Mouse (Mus musculus) lung, embryonic 14.5 days (tissue): ENCODE measurements at regions not wholly inside any gene's neighbourhood (a gene's known extent, or its start where the extent isn't known, plus 50 kb on each side); places are given as distances from the start of the nearest gene placed in this dataset.

ENCODE experiments used
- ATAC-seq: fragments of 200-750 bp; cut with Nextera tagmentation; 2 replicates; pipeline ENCODE4 v1.8.0; 2017; ENCODE audit warnings: mild to moderate bottlenecking, moderate TSS enrichment, moderate library complexity; ENCODE audit not compliant: insufficient read depth
- DNase-seq: peaks from one replicate; pipeline ENCODE4 v3.0.0-alpha.2; 2015
- H3K27ac ChIP-seq: fragments of 300-500 bp; sonication (generic); 2 replicates; pipeline ENCODE4 v1.5.1; 2014; ENCODE audit warnings: low read depth, mild to moderate bottlenecking, moderate library complexity
- H3K27me3 ChIP-seq: fragments of 300-500 bp; sonication (generic); 2 replicates; pipeline ENCODE4 v1.6.1; 2014; ENCODE audit warnings: low read length, control low read depth; ENCODE audit not compliant: insufficient read depth
- H3K36me3 ChIP-seq: fragments of 300-500 bp; sonication (generic); 2 replicates; pipeline ENCODE4 v1.6.1; 2014; ENCODE audit warnings: control low read depth; ENCODE audit not compliant: insufficient read depth
- H3K4me1 ChIP-seq: fragments of 300-500 bp; sonication (generic); 2 replicates; pipeline ENCODE4 v1.6.1; 2014; ENCODE audit warnings: antibody characterized with exemption, control low read depth; ENCODE audit not compliant: insufficient read depth
- H3K4me2 ChIP-seq: fragments of 300-500 bp; sonication (generic); 2 replicates; pipeline ENCODE4 v1.6.1; 2014; ENCODE audit warnings: mild to moderate bottlenecking
- H3K4me3 ChIP-seq: fragments of 300-500 bp; sonication (generic); 2 replicates; pipeline ENCODE4 v1.5.1; 2014; ENCODE audit warnings: low read depth, low read length
- H3K9ac ChIP-seq: fragments of 300-500 bp; sonication (generic); 2 replicates; pipeline ENCODE4 v1.6.1; 2014
- H3K9me3 ChIP-seq: fragments of 300-500 bp; sonication (generic); 2 replicates; pipeline ENCODE4 v1.6.1; 2016; ENCODE audit warnings: low read depth, low read length, control low read depth
- CTCF ChIP-seq: IDR thresholded peaks from 2 replicates; pipeline ENCODE4 v1.5.1; 2016; ENCODE audit warnings: antibody characterized with exemption, low read depth
- WGBS: fragments of 180-500 bp; shearing (Covaris S2); extraction: QIAGEN DNeasy Blood & Tissue Kit; methylation state at CpG from one replicate; pipeline ENCODE4 v1.1.7; 2014; 5-methylcytosine and 5-hydroxymethylcytosine counted together

DNA sequence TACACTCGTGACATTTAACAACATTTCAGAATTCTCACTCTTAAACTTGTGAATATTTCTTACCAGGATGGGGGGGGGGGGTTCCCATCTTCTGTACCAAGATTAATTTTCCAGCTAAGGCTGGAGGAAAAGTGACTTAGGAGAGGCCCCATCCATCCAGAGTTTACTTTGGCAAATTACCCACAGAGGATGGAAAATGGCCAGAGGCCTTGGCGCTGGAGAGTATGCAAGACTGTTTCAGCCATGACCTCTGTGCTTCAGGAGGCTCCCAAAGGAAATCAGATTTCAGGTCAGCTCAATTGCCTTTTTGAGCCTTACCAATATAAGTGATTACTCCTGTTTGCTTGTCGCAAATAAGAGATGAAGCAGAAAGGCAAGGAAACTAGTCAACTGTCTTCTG lies 143.4 kb upstream of the F930015N05Rik start:
- Histone ChIP-seq H3K27ac (no peak overlapping the region), H3K9ac (no peak overlapping the region), H3K4me1 (no peaks in the 10 kb centered on the region), H3K4me3 (no peak overlapping the region), H3K27me3 (no peaks in the 10 kb centered on the region), H3K9me3 (no peaks in the 10 kb centered on the region), H3K36me3 (no peaks in the 10 kb centered on the region), H3K4me2 (no peak overlapping the region)
- ATAC-seq, result no peak
- TF ChIP-seq CTCF, result no peak
- DNase-seq, result peak; percentile 50
- WGBS, result 61% methylated on average over 3 of the region's 3 CpGs

- H3K36me3 ChIP-seq, result no peaks in the 10 kb centered on the region
- TF ChIP-seq CTCF, result no peak
- no peak overlapping the region for H3K9ac ChIP-seq
- no peaks in the 10 kb centered on the region for H3K9me3 ChIP-seq
- H3K4me1 ChIP-seq, result 0 out of 2 replicates have a peak, but pooled peaks cover 3% of the 10 kb centered on the region
- ATAC-seq (no peak), DNase-seq (no peak)
- H3K4me2 ChIP-seq, result no peak overlapping the region
- 85% methylated on average over 6 of the region's 6 CpGs for WGBS
- H3K27ac ChIP-seq, result no peak overlapping the region
- H3K27me3 ChIP-seq, result no peaks in the 10 kb centered on the region
- H3K4me3 ChIP-seq, result no peak overlapping the region
These were observed 149.6 kb upstream of the F930015N05Rik start for GRCm38 (mm10) chr11:64586056-64586455.

GRCm38 (mm10) chr11:64587034-64587710 lies 150.7 kb upstream of the F930015N05Rik start:
- TF ChIP-seq CTCF, result no peak
- DNase-seq (no peak), ATAC-seq (no peak)
- Histone ChIP-seq H3K27ac (no peak overlapping the region), H3K4me2 (no peak overlapping the region), H3K27me3 (no peaks in the 10 kb centered on the region), H3K4me1 (0 out of 2 replicates have a peak, but pooled peaks cover 3% of the 10 kb centered on the region), H3K4me3 (no peak overlapping the region), H3K9me3 (no peaks in the 10 kb centered on the region), H3K9ac (no peak overlapping the region), H3K36me3 (no peaks in the 10 kb centered on the region)
- WGBS, result 70% methylated on average over 7 of the region's 7 CpGs

- no peak for TF ChIP-seq CTCF
- WGBS, result 35% methylated on average over 13 of the region's 13 CpGs
- Histone ChIP-seq H3K9me3 (no peaks in the 10 kb centered on the region), H3K9ac (no peak overlapping the region), H3K27me3 (no peaks in the 10 kb centered on the region), H3K4me1 (0 out of 2 replicates have a peak, but pooled peaks cover 3% of the 10 kb centered on the region), H3K27ac (no peak overlapping the region), H3K4me3 (no peak overlapping the region), H3K4me2 (no peak overlapping the region), H3K36me3 (no peaks in the 10 kb centered on the region)
- ATAC-seq (no peak), DNase-seq (peak; percentile 17)
These were observed 151.5 kb upstream of the F930015N05Rik start for GRCm38 (mm10) chr11:64587751-64588600.

DNA sequence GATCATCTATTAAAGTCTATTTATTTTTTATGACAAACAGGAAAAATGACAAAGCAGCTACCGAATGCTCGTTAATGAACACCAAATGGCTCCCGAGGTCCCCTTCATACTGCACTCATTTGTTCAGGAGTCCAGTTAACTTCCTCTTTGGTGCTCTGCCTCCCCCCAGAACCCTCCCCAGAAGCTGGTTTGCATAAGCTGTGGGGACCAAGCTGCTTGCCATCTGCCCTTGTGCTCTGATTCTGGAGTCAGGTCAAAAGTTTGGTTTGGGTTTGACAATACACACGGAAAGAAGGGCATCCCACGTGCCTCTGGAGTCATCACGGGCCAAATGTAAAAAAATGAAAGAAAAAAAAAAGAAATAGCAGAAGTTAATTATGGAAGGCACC lies 152.1 kb upstream of the F930015N05Rik start:
- 0 out of 2 replicates have a peak, but pooled peaks cover 3% of the 10 kb centered on the region for H3K4me1 ChIP-seq
- DNase-seq (no peak), ATAC-seq (no peak)
- TF ChIP-seq CTCF, result no peak
- H3K9ac ChIP-seq, result no peak overlapping the region
- no peak overlapping the region for H3K4me2 ChIP-seq
- 57% methylated on average over 6 of the region's 6 CpGs for WGBS
- H3K4me3 ChIP-seq, result no peak overlapping the region
- no peaks in the 10 kb centered on the region for H3K27me3 ChIP-seq
- H3K36me3 ChIP-seq, result no peaks in the 10 kb centered on the region
- H3K9me3 ChIP-seq, result no peaks in the 10 kb centered on the region
- H3K27ac ChIP-seq, result no peak overlapping the region

DNA sequence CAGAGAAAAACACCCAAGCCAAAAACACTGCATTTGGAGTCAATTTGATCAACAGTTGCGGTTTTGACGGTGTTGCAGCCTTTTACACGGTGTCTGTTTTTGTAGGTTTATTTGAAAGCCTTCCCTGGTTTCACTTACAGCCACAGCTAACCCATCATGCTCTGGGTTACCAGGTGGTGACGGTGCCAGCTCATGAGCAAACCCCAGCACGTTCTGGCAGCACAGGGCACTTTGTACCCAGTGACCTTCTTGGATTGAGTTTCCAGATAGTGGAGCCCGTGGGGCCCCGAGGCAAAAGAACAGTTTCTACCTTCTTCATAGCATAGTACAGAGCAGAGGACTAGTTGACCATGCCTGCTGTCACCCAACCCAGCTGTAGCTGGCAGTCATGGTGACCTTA lies 152.6 kb upstream of the F930015N05Rik start:
- H3K27me3 ChIP-seq, result no peaks in the 10 kb centered on the region
- TF ChIP-seq CTCF, result no peak
- no peak for ATAC-seq

DNA sequence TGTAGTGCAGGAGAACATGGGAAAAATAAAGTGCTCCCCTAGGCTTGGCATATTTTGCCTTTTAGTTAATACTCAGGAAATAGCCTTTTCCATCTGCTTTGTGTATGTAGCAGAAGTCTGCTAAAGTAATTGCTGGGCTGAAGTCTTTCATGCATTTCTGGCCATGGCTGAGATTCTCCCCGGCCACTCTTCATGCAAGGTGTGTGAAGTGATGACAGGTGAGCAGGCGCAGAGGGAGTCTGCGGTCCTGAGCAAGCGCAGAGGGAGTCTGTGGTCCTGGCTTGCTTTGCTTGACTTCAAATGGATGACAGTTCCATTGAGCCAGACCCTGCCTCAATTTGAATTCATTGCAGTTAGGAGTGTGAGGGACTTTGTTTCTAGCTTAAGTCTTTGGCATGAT lies 153.6 kb upstream of the F930015N05Rik start:
- no peak for TF ChIP-seq CTCF
- DNase-seq (no peak), ATAC-seq (no peak)
- no peaks in the 10 kb centered on the region for H3K9me3 ChIP-seq
- H3K4me3 ChIP-seq, result no peak overlapping the region
- H3K9ac ChIP-seq, result no peak overlapping the region
- H3K4me1 ChIP-seq, result 0 out of 2 replicates have a peak, but pooled peaks cover 3% of the 10 kb centered on the region
- H3K27me3 ChIP-seq, result no peaks in the 10 kb centered on the region
- no peaks in the 10 kb centered on the region for H3K36me3 ChIP-seq
- 78% methylated on average over 4 of the region's 4 CpGs for WGBS
- no peak overlapping the region for H3K27ac ChIP-seq
- H3K4me2 ChIP-seq, result no peak overlapping the region

More for the DNA sequence above, 152.6 kb upstream of the F930015N05Rik start:
- DNase-seq, result no peak
- Histone ChIP-seq H3K27ac (no peak overlapping the region), H3K4me2 (no peak overlapping the region), H3K4me3 (no peak overlapping the region), H3K9ac (no peak overlapping the region), H3K9me3 (no peaks in the 10 kb centered on the region), H3K36me3 (no peaks in the 10 kb centered on the region), H3K4me1 (0 out of 2 replicates have a peak, but pooled peaks cover 3% of the 10 kb centered on the region)
- 75% methylated on average over 7 of the region's 7 CpGs for WGBS
